Mouse (Mus musculus) adrenal gland, postnatal 4 days (tissue): ENCODE data around the gene Tcp11l2. TPM values are rescaled to one million over a fixed set of nuclear protein-coding genes. Genes with fewer than 3 reads are reported as not detected.

Experiments used
- DNase-seq, 2 experiments: peaks; one replicate each; pipeline ENCODE4 v3.0.0; 2021 to 2022; ENCODE audit warnings: low spot score in 2 of 2, mixed read lengths in 2 of 2
- total RNA-seq, 2 experiments: library from RNA; stranded (reverse); gene quantifications; 2 replicates each; pipeline ENCODE4 v1.2.3; 2021

Tcp11l2 gene
- total RNA-seq, 2 experiments from 2014 or later: 50.1 to 51.2 TPM

DNA sequence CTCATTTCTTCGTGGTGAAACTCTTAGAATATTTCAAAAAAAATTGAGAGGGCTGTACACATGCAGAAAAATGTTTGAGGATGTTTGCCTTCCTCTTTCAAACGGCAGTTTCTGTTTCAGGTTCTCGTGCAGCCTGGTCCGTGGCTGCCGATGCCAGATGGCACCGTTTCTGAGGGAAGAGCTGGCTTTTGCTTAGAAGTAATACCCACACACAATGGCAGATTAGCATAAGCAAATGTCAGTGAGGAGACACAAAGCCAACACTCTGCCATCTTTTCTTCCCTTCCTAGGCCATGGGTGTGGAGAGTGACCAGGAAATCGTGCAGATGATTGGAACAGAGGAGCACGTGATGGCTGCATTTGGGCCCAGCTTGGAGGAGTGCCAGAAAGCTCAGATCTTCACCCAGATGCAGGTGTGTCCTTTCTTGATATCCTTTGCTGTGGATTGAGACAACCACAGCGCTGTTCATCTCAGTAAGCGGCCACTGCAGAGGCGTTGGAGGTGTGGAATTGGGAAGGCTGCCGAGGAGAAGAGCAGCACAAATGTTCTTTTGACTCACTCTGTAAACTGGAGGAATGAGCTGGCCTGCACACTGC is 70.2 kb downstream of the Tcp11l2 start:
- DNase-seq: no peak

DNA sequence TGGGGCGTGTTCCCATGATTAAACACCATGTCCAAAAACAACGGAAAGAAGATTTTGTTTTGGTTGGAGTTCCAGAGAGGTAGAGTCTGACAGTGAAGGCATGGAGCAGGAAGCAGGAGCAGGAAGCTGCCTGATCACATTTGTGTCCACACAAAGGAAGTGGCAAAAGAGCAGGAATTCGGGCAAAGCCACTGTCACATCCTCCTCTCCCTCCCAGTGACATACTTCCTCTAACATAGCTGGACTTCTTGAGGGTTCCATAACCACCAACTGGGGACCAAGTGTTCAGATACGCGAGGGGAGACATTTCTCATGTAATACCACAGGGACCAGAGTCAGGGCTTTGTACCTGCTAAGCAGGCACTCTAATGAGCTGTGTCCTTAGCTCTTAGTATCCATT is 70.8 kb downstream of the Tcp11l2 start:
- DNase-seq: no peak

DNA sequence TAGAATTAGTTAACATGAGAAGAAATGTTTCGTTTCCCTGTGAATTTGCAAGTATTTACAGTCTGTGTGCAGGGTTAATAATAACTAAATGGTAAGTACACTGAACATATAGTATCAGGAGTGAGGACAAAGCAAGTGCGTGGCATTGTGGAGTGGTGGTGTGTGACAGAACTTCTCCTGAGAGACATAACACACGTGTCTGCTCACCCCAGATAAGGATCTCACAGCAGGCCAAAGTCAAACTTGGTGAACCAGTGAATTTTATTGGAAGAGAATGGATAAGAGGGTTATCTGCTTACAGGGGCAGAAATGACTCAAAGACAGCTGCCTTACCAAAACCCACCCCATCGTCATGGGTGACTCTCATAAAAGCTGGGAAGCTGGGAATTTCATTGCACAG is 72.5 kb downstream of the Tcp11l2 start:
- no peak for DNase-seq

DNA sequence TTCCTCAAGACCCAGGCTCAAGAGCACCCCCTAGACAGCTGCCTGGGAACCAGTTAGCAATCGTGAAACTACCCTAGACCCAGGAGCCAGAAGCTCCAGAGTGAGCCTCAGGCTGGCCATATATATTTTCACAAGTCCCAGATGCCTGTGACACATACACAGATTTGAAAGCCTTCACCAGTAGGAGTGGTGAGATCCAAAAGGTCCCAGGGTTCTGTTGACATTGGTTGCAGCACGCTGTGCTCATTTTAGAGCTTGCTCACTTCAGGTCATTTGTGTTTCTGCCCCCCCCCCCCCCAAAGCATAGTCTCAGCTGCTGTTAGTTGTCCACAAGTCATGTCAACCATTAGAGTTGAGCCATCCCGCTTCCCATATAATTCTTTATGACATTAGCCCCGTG is 77.6 kb downstream of the Tcp11l2 start:
- no peak for DNase-seq

DNA sequence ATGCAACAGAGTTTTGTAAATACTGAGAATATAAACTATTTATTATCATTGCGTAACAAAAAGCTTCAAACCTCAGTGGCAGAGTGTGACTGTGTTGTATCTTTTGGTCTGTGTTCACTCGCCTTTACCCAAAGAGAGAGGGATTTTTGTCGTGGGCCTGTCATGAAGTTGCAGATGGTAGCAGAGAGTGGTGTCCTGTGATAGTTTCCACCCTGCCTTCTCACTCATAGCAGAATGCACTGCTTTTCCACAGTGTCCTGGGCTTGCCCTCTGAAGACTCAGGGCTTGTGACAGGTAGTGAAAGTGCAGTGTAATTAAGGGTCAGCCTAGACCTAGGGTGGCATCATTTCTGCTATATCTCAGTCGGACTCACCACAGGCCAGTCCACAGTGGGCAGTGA is 78.3 kb downstream of the Tcp11l2 start:
- no peak for DNase-seq

DNA sequence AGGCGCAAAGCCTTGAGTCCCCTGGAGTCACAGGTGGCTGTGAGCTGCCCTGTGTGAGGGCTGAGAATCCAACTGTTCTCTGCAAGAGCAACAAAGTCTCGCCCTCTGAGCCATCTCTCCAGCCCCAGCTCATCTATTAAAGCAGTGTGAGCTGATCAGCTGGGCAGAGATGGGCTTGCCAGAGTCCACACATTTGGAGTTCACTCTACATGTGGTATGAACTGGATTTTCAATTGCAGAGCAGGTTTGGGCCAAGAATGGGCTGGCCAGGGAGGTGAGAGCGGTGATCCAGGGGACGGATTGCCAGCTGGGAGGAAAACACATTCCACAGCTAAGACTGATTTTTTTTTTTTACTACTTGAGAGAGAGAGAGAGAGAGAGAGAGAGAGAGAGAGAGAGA is 80.2 kb downstream of the Tcp11l2 start:
- no peak for DNase-seq

DNA sequence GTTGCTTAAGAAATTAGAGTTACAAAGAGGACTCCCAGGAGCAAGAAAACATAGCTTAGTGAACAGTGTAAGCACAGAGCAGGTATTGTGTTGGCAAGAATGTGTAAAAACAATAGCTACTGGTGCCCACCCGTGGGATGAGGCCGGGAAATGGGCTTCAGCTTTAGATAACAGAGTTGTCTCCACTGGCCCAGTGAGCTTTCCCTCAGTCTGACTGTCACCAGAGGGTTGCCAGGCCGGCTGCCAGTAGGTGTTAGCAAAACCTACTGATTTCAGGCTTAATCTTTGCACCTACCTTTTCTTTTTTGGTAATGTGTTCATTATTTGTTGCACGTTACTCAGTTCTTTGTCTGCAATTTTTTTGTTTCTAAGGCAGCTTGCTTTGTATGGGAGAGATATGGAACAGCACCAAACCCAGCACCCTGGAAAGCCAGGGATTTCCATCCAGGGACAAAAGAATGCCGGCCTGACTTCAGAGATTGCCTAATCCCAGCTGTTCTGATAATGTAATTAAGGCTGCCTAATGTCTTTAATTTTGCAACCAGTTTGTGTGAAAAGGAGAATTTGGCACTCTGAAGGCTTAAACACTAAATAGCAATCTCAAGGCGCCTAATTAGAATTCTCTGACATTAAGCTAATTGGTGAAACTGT is 81.1 kb downstream of the Tcp11l2 start:
- no peak for DNase-seq

DNA sequence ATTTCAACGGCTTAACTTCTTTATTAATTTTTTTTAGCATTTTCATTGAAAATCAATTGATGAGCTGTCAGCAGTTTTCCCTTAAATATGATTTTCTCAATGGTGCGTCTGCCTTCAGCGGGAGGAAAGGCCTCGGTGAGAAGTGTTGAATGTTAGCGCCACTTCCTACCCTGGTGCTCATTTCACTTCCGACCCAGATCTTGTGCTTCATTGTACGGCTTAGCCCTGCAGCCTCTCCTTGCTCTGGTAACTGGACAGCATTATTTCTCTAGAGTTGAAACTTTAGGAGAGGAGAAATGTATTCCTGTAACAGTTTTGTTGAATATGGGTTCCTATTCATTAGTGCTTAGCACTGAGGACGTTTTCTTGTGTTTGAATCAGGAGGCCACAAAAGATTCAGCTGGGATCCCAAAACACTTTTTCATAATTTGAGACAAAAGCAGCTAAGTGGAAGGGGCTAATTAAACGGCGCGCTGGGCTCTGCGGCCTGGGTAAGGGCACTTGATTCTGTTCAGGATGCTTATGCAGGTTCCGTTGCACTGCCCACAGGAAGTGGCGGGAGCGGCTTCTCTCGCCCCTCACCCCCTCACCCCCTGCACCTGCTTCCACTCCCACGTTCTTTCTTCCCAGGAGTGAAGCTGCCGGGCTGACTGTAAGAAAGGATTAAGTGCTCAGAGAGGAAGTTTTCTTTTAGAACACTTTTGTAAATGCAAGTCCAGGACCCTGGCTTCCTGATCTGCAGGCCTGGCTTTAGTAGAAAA is 81.8 kb downstream of the Tcp11l2 start:
- DNase-seq: no peak

DNA sequence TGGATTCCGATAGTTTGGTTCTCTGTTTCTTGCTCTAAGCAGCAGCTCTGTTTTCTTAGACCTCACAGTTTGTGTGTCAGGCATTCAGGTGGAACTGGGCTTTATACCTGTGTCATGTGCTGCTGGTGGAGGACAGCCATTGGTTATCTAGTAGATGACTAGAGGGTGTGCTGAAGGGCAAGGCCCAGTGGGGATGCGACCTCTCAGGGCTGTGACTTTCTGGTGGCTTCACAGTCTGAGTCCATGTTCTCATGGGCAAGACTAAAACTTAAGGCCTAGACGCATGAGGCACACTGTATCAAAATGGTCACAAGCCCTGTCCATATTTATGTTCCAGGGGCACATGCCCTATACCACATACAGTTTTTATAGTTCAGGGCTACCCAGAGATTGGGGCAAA is 82.9 kb downstream of the Tcp11l2 start:
- no peak for DNase-seq

DNA sequence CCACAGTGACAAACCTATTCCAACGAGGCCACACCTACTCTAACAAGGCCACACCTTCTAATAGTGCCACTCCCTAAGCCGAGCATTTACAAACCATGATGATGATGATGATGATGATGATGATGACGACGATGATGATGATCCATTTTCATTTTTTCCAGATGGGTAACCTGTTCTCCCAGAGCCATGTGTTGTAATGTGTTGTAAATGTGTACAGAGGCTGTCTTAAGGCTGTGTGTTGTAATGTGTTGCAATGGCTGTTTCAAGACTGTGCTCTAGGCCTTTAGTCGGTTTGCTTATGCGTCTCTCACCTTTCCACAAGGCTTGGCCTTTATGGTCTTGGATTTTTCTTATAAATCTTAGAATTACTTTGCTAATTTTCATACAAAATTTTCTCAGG is 85.7 kb downstream of the Tcp11l2 start:
- no peak for DNase-seq

Other genes with a start within 250 kb of the Tcp11l2 start
- 10 to 100 TPM; 13.4 to 13.5 TPM for gene Nuak1, start 136.0 kb upstream of the Tcp11l2 start, total RNA-seq
- gene Ckap4, start 42.6 kb upstream of the Tcp11l2 start, total RNA-seq: 100 to 1,000 TPM in 1 of 2 experiments, 10 to 100 TPM in 1; 96.9 to 103 TPM
- gene Polr3b, start 45.7 kb downstream of the Tcp11l2 start, total RNA-seq: 10 to 100 TPM; 28.5 to 31.6 TPM
- under 1 TPM in 1 of 2 experiments, not detected in 1; 0.17 TPM for gene Rfx4, start 179.4 kb downstream of the Tcp11l2 start, total RNA-seq